Mouse (Mus musculus): ENCODE measurements around the gene Zic1.

DNA sequence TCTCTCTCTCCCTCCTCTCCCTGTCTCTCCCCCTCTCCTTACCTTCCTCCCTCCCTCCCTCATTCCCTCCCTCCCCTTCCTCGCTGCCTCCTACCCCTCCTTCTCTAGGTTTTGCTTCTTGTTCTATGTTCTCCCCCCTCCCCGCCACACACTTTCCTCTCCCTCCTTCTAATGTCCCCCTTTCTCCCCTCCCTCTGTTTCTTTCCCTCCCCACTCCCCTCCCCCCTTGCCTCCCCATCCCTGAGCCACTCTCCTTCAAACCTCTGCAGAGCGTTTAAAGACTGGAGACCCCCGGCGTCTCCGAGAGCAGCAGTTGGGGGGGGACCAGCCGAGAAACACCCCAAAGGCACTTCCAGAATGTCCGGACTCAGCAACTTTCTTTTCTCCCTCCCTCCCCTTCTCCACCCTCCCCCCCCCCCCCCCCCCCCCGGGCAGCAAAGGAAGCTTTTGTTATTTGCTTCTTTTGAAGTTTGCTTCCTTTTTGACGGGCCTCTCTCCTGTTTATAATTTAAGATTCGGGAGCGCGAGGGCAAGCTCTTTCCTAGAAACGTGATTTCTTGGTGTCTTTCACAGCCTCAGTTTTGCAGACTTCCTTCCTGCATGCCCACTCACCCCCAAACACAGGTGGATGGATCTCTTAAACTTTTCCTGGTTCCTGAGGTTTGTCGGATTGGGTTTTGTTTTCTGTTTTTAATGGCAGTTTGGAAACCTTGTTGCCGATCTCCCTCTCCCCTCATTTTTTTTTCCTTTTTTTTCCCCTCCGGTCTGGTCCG, 802 bp upstream of the Zic1 start:
- TF ChIP-seq POLR2A (IDR thresholded peaks at IDR 0.05; ENCODE audit: borderline replicate concordance, insufficient read depth, low read length): no peak
- TF ChIP-seq CTCF (IDR thresholded peaks at IDR 0.05; ENCODE audit: borderline replicate concordance, insufficient read depth, low read depth, low read length): no peak

Measured in cerebellum, adult 2 months (tissue).